Mouse (Mus musculus): ENCODE results near the gene Itga7. TPM values are rescaled to one million over a fixed set of nuclear protein-coding genes. Genes with fewer than 3 reads are reported as not detected.

The Itga7 gene
- polyA plus RNA-seq, 1 experiment from 2014 or later = 0.41 TPM

DNA sequence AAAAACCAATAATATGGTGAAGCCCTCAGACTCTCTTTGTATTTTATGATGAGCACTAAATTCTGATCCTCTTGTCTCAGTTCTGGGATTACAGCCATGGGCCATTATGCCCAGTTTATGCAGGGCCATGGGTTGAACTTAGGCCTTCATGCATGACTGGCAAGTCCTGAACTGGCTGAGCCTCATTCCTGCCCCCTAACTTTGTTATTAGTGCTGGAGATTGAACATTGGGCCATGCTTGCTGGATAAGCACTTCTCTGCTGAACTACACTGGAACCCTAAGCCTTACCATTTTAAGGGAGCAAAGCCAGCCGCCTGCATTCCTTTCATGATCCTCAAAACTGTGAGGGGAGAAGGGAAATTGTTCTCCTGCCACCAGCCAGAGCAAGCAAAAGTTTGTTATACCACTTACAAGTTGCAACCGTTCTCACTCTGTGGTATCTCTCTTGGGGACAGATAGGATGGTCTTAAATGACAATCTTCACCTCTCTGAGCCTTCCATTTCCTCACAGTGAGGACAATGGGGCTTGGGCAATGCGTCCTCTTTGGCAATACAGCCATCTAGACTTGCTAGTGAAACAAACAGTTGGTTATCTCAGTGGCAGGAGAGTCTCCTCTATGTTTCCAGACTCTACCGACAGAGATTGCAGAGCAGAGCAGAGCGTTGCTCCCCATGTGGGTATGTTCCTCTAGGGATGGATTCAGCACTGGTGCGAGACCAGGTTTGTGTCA lies 33.7 kb upstream of the Itga7 start:
- Histone ChIP-seq H3K27ac (no peak overlapping the region), H3K4me3 (replicated peaks) (no peak overlapping the region), H3K9ac (no peak overlapping the region), H3K4me2 (no peak overlapping the region), H3K4me1 (replicated peaks) (peaks cover 10% of the 10 kb centered on the region), H3K27me3 (peaks cover 31% of the 10 kb centered on the region), H3K36me3 (no peaks in the 10 kb centered on the region), H3K9me3 (replicated peaks) (no peaks in the 10 kb centered on the region)
- DNase-seq = no peak
- WGBS (ENCODE audit: insufficient replicate concordance) = 45% methylated on average over 6 of the region's 6 CpGs
- no peak for ATAC-seq (ENCODE audit: low read depth)

DNA sequence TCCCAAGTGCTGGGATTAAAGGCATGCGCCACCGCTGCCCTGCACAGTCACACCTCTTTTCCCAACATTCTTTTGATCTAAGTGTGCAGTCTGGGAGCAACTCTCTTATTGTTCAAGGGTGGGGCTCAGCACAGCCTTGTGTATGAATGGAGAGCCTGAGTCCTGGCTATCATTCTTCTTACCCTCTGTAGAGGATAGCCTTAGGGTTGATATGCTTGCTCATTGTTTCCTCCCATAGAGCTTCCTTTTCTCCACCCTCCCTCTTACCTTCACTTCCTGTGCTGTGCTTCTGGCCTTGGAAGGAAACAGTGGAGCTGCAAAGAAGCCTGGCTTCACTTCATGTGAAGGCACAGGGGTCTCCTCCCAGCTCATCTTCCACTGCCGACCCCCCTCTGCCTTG lies 32.9 kb upstream of the Itga7 start, which contains the start of gene Cd63:
Gene Cd63, plus strand, starts transcription at position 292 of the 400 bp plus-strand sequence.
- ATAC-seq (ENCODE audit: low read depth) (no peak), DNase-seq (no peak)
- H3K27ac ChIP-seq = no peak within 1 kb of the TSS
- H3K4me2 ChIP-seq = no peak within 1 kb of the TSS
- H3K9me3 ChIP-seq (replicated peaks) = no peaks in the 10 kb centered on the region
- peaks cover 10% of the 10 kb centered on the region for H3K4me1 ChIP-seq (replicated peaks)
- H3K4me3 ChIP-seq (replicated peaks) = no peak within 1 kb of the TSS
- no peak within 1 kb of the TSS for H3K9ac ChIP-seq
- no peaks in the 10 kb centered on the region for H3K36me3 ChIP-seq
- H3K27me3 ChIP-seq = peaks cover 23% of the 10 kb centered on the region
- 66% methylated on average over 3 of the region's 3 CpGs for WGBS (ENCODE audit: insufficient replicate concordance)

DNA sequence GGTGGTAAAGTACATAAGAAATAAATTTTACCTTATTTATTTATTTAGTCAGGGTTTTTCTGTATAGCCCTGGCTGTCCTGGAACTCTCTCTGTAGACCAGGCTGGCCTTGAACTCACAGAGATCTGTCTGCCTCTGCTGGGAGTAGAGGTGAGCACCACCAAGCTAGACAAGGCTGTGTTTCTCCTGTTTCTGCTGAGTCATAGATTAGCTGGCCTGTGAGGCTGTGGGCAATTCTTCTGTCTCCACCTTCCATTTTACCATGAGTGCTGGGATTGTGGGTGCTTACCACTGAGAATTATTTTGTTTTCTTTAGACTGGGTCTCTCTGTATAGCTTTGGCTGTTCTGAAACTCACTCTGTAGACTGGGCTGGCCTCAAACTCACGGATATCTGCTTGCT lies 32.2 kb upstream of the Itga7 start:
- DNase-seq (no peak), ATAC-seq (ENCODE audit: low read depth) (peak; percentile 54)
- Histone ChIP-seq H3K9ac (no peak overlapping the region), H3K4me1 (replicated peaks) (peaks cover 3% of the 10 kb centered on the region; the same call in 1 of the 2 replicates), H3K4me3 (replicated peaks) (no peak overlapping the region), H3K27me3 (peaks cover 16% of the 10 kb centered on the region), H3K4me2 (no peak overlapping the region), H3K9me3 (replicated peaks) (no peaks in the 10 kb centered on the region), H3K27ac (no peak overlapping the region), H3K36me3 (no peaks in the 10 kb centered on the region)
- 33% methylated on average over 1 of the region's 1 CpGs for WGBS (ENCODE audit: insufficient replicate concordance)

DNA sequence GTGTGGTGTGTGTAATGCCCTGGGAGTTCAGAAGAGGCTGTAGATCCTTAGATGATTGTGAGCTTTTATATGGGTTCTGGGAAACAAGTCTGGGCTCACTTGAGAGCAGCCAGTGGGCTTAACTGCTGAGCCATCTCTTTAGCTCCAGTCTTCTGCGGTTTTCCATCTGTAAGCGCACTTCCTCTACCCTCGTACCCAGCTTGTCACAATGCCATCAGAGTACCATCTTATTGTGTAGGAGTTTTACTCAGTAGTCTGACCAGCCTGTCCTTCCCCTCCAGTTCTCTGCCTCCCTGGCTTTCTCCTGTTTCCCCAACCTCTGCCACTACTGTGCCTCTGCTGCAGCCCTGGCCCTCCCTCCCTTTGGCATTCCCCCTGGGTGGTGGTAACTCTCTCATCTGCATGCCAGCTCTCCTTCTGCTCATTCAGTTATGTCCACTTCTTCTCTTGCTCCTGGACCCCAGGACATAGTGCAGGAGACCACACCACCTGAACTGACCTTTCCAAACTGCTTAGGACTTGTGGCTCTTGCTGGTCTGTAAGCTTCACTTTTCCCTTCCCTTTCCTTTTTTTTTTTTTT lies 31.1 kb upstream of the Itga7 start:
- Histone ChIP-seq H3K9me3 (replicated peaks) (no peaks in the 10 kb centered on the region), H3K36me3 (no peaks in the 10 kb centered on the region), H3K4me3 (replicated peaks) (no peak overlapping the region), H3K27me3 (peaks cover 5% of the 10 kb centered on the region), H3K27ac (no peak overlapping the region), H3K9ac (no peak overlapping the region), H3K4me1 (replicated peaks) (peaks cover 3% of the 10 kb centered on the region; the same call in 1 of the 2 replicates), H3K4me2 (no peak overlapping the region)
- ATAC-seq (ENCODE audit: low read depth) = no peak
- WGBS (ENCODE audit: insufficient replicate concordance) = 37% methylated on average over 3 of the region's 3 CpGs
- no peak for DNase-seq

DNA sequence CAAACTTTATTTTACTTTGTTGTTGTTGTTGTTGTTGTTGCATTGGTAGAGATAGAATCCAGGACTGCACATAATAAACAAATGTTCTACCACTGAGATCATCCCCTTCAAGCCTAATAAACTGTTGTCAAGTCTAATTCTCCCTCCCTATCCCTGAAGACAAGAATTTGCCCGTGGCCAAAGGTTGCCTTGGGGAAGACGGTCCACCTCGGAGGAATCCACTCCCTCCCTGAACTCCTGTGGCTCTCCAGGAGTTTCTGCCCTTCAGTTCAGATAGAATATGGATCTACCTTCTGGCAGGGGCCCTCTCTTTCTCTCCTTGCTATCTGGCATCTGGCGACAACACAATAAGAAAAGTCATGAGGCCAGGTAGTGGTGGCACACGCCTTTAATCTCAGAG lies 28.8 kb upstream of the Itga7 start:
- no peaks in the 10 kb centered on the region for H3K9me3 ChIP-seq (replicated peaks)
- 58% methylated on average over 5 of the region's 5 CpGs for WGBS (ENCODE audit: insufficient replicate concordance)
- no peak overlapping the region for H3K4me3 ChIP-seq (replicated peaks)
- ATAC-seq (ENCODE audit: low read depth) (no peak), DNase-seq (no peak)
- H3K9ac ChIP-seq = no peak overlapping the region
- H3K4me2 ChIP-seq = no peak overlapping the region
- H3K27ac ChIP-seq = no peak overlapping the region
- H3K36me3 ChIP-seq = no peaks in the 10 kb centered on the region
- H3K4me1 ChIP-seq (replicated peaks) = peaks cover 12% of the 10 kb centered on the region
- peaks cover 20% of the 10 kb centered on the region for H3K27me3 ChIP-seq

DNA sequence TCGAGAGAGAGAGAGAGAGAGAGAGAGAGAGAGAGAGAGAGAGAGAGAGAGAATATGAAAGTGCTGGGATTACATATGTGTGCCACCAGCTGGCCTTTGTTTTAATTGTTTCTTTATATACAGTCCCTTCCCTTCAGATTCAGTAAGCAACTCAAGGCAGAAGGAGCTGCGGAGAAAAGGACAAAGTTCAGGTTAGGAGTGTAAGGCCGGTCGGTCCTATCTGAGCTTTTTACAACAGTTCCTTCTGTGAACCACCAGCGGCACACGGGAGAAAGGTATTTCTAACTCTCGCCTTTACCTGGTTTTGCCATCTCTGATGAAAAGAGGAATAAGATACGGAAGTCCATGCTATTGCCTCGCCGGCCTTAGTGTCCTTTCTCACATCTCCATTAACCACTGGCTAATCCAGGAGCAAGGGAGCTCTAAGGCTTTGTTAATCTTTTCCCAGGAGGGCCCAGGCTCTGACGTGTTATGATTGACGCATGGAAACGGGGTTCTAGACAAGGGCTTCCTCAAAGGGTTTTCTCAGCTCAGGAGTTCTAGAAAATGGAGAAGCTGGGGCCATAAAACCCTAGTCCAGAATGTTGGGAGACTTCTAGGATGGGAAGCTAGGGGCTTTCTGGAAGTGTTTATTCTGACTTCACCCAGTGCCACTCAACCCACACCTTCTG lies 24.7 kb upstream of the Itga7 start:
- Histone ChIP-seq H3K9me3 (replicated peaks) (no peaks in the 10 kb centered on the region), H3K9ac (peak overlapping the region; percentile 70), H3K27ac (no peak overlapping the region; the same call in 1 of the 2 replicates), H3K4me1 (replicated peaks) (peaks cover 16% of the 10 kb centered on the region), H3K27me3 (peaks cover 37% of the 10 kb centered on the region), H3K4me2 (peak overlapping the region; percentile 72), H3K4me3 (replicated peaks) (peak overlapping the region; percentile 67), H3K36me3 (no peaks in the 10 kb centered on the region)
- WGBS (ENCODE audit: insufficient replicate concordance) = 59% methylated on average over 13 of the region's 13 CpGs
- ATAC-seq (ENCODE audit: low read depth) (no peak), DNase-seq (no peak)

DNA sequence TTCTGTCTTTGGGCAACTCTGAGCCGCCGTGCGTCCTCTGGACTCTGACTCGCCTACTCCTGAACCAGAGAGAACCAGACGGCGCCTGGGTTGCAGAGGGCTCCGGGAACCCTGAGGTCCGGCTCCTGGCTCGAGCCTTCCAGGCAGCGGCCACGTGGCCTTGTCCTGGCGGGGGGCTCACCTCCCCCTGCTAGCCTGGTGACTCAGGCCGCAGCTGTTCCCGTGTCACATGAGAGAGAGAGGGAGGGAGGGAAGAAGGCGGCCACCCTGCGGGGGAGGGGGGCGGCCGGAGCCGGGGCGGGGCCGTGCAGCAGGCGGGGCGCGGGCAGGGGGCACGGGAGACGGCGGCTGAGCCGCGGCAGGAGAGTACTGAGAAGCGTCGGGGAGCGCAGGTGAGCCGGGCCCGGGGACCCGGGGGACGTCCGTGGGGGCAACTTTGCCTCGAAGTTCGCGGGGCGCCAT lies 24.0 kb upstream of the Itga7 start:
- DNase-seq (no peak), ATAC-seq (ENCODE audit: low read depth) (peak; percentile 55)
- no peaks in the 10 kb centered on the region for H3K9me3 ChIP-seq (replicated peaks)
- H3K27ac ChIP-seq = peak overlapping the region; percentile 23; the same call in 1 of the 2 replicates
- H3K36me3 ChIP-seq = no peaks in the 10 kb centered on the region; the same call in 1 of the 2 replicates
- WGBS (ENCODE audit: insufficient replicate concordance) = 1% methylated on average over 39 of the region's 41 CpGs
- H3K4me2 ChIP-seq = peak overlapping the region; percentile 72
- peak overlapping the region; percentile 70 for H3K9ac ChIP-seq
- peak overlapping the region; percentile 67 for H3K4me3 ChIP-seq (replicated peaks)
- H3K4me1 ChIP-seq (replicated peaks) = peaks cover 16% of the 10 kb centered on the region
- H3K27me3 ChIP-seq = peaks cover 37% of the 10 kb centered on the region

DNA sequence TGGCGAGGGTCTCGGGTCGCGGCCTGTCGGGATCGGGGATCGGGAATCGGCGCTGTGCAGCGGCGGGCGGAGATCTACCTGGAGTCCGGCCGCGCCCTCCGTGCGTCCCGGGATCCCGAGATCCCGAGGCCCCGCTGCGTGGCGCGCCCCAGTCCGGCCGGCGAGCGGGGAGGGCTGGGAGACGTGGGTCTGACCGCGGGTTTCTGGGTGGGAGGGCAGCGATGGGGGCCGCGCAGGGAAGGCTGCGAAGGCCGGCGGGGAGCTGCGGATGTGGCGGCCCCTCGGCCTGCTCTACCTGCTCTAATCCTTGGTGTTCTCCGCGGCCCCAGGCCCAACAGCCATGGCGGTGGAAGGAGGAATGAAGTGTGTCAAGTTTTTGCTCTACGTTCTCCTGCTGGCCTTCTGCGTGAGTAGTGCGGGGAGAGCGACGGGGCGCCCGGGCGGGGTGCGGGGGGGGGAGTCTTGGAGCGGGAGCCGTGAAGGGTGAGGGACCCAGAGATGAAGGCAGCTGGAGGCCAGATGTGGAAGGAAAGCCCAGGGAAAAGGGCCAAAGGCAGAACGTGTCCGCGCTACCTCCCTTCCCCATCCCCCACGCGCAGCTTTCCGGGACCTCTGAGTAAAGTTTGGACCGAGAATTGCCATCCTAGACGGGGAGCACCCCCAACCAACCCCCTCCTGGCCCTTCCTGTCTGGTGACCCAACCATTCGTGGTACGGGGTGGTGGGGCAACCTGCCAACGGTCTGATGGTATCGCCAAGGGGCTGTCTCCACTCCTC lies 23.4 kb upstream of the Itga7 start:
- WGBS (ENCODE audit: insufficient replicate concordance) = 3% methylated on average over 64 of the region's 66 CpGs
- no peaks in the 10 kb centered on the region for H3K9me3 ChIP-seq (replicated peaks)
- DNase-seq (no peak), ATAC-seq (ENCODE audit: low read depth) (0 out of 2 replicates have a peak, but pooled peaks have one; percentile 11)
- peak overlapping the region; percentile 67 for H3K4me3 ChIP-seq (replicated peaks)
- peak overlapping the region; percentile 23; the same call in 1 of the 2 replicates for H3K27ac ChIP-seq
- peaks cover 16% of the 10 kb centered on the region for H3K4me1 ChIP-seq (replicated peaks)
- H3K4me2 ChIP-seq = peak overlapping the region; percentile 72
- peak overlapping the region; percentile 70 for H3K9ac ChIP-seq
- no peaks in the 10 kb centered on the region; the same call in 1 of the 2 replicates for H3K36me3 ChIP-seq
- H3K27me3 ChIP-seq = peaks cover 37% of the 10 kb centered on the region

DNA sequence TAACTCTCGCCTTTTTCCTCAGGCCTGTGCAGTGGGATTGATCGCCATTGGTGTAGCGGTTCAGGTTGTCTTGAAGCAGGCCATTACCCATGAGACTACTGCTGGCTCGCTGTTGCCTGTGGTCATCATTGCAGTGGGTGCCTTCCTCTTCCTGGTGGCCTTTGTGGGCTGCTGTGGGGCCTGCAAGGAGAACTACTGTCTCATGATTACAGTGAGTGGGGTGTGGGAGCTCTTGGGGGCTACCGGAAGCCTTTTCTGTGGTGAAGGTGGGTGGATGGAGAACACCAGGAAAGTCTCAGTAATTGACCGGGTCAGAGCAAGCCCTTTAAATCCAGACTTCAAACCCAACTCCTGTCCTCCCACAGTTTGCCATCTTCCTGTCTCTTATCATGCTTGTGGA lies 22.2 kb upstream of the Itga7 start:
- ATAC-seq (ENCODE audit: low read depth) (no peak), DNase-seq (no peak)
- H3K9me3 ChIP-seq (replicated peaks) = no peaks in the 10 kb centered on the region
- H3K4me2 ChIP-seq = peak overlapping the region; percentile 72; the same call in 1 of the 2 replicates
- peaks cover 37% of the 10 kb centered on the region for H3K27me3 ChIP-seq
- no peaks in the 10 kb centered on the region; the same call in 1 of the 2 replicates for H3K36me3 ChIP-seq
- H3K4me1 ChIP-seq (replicated peaks) = peaks cover 16% of the 10 kb centered on the region
- H3K27ac ChIP-seq = no peak overlapping the region
- 65% methylated on average over 6 of the region's 6 CpGs for WGBS (ENCODE audit: insufficient replicate concordance)
- H3K4me3 ChIP-seq (replicated peaks) = 0 out of 2 replicates have a peak overlapping the region, but pooled peaks have one; percentile 67
- H3K9ac ChIP-seq = no peak overlapping the region

DNA sequence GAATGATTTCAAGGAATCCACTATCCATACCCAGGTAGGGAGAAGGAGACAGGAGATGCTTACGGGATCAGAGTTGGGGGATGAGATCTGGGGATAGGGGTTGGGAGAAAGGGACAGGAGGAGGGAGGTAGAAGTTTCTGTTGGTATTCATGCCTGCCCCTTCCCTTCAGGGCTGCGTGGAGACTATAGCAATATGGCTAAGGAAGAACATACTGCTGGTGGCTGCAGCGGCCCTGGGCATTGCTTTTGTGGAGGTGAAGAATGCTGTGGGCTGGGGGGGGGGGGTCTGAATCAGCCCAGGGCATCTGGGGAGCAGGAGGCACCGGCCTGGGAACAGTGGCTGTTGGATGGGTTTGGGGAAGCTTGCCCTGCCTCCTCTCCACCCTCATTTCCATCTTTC lies 21.4 kb upstream of the Itga7 start:
- Histone ChIP-seq H3K36me3 (peaks cover 6% of the 10 kb centered on the region), H3K9me3 (replicated peaks) (no peaks in the 10 kb centered on the region)

More for the DNA sequence above, 21.4 kb upstream of the Itga7 start:
- Histone ChIP-seq H3K27me3 (peaks cover 37% of the 10 kb centered on the region), H3K4me1 (replicated peaks) (peaks cover 16% of the 10 kb centered on the region), H3K9ac (no peak overlapping the region), H3K4me2 (no peak overlapping the region), H3K4me3 (replicated peaks) (no peak overlapping the region), H3K27ac (no peak overlapping the region)
- DNase-seq (no peak), ATAC-seq (ENCODE audit: low read depth) (no peak)
- WGBS (ENCODE audit: insufficient replicate concordance) = 66% methylated on average over 3 of the region's 4 CpGs

Data from liver, embryonic 13.5 days (tissue).